Mouse (Mus musculus) testis, postnatal 10 days (tissue): Measurements from ENCODE around the gene Scaf1.
A peak's percentile ranks its signal among the peaks of the same experiment; 100 is the strongest.
"Not testable (repeated sequence)": the region's sequence is repeated elsewhere in the genome, so short reads cannot be mapped to it uniquely, and the experiment has no call there.

Source experiments
- DNase-seq: peaks from one replicate; pipeline ENCODE4 v3.0.0; 2021; ENCODE audit warnings: low spot score

Gene Scaf1

GRCm38 (mm10) chr7:45043307-45043706 is 27.1 kb upstream of the Scaf1 start:
- no peak for DNase-seq

DNA sequence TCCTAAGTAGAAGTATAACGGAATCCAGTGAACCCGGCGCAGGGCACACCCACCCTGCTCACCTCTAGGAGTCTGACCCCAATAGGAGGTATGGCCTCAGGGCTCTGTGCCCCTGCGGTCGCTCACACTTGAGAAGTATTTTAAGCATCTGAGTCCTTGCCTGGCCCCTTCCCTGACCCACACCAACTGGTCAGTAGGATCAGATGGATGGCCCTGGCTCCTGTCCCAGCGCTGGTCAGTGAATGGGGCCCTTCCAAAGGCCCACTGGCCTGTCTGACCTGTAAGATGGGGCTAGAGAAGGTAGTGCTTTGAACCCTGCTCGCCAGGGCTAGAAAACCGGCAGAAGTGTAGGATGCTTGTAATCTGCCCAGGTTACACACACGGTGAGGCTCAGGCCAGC is 24.7 kb upstream of the Scaf1 start:
- no peak for DNase-seq

- no peak for DNase-seq
Observed at GRCm38 (mm10) chr7:45038411-45038810, 22.2 kb upstream of the Scaf1 start.

DNA sequence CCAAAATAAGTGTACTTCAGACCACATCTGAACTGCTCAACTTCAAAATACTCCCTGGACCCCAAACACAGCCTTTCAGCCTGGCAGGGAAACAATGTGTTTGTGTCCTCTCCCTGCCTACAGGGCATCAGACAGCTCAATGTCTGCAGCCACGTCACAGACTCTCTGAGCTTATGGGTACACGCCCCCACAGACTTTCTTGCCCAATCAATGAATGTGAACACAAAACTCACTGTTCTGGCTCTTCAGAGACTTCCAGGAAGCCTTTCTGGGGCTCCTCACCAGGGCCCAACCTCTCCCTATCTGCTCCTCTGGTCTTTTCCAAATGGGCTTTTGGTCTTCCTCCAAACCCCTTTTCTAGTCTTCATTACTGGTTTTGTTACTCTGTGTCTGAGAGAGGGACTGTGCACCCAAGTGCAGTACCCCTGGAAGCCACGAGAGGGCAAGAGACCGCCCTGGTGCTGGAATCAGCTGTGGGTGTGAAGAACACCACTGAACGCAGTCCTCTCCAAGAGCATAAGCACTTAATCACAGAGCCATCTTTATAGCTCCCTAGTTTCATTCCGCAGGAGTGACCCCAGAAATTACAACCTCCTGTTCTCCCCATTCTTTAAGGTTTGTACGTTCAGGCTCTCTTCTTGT is 21.7 kb upstream of the Scaf1 start:
- peak; percentile 83 for DNase-seq

DNA sequence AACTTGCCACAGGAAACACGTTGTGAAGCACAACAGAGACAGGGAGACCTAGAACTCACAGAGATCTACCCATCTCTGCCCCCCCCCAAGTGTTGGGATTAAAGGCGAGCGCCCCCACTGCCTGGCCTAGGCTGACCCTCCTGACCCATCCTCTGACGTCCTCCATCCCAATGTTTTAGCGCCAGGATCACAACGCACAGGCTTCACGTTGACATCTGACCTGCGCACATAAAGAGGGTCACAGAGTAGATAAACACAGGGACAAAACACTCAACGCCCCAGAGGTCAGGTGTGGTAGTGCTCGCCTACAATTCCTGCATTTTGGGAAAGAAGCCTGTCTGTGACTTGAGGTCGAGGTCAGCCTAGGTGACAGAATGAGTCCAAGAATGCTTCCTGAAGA is 20.5 kb upstream of the Scaf1 start:
- no peak for DNase-seq

GRCm38 (mm10) chr7:45035631-45036030 is 19.5 kb upstream of the Scaf1 start:
- no peak for DNase-seq

DNA sequence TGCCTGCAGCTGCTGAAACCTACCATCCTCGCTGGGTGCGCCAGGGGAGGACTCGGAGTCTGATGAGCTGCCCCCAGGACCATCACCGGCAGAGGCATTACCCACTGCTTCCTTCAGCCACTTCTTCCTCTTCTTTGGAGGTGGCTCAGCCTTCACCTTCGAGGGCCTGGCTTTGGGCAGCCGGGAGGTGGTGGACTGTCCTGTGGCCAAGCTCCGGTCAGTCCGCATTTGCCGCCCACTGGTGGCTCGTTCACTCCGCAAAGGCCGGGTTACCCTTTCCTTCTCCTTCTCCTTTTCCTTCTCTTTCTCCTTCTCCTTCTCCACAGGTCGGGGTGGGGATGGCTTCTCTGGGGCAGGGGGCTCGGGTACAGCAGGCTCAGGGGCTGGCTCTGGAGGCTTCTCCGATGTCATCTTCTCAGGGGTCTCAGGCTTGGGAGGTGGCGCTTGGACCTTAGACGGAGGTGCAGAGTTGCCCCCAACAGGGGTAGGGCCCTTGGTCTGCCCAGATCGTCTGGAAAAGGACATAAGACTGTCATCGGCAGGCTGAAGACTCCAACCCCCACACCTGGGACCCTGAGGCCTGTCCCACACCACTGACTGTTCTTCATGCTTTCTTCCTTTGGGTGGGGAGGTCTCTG is 17.7 kb upstream of the Scaf1 start:
- DNase-seq: no peak

DNA sequence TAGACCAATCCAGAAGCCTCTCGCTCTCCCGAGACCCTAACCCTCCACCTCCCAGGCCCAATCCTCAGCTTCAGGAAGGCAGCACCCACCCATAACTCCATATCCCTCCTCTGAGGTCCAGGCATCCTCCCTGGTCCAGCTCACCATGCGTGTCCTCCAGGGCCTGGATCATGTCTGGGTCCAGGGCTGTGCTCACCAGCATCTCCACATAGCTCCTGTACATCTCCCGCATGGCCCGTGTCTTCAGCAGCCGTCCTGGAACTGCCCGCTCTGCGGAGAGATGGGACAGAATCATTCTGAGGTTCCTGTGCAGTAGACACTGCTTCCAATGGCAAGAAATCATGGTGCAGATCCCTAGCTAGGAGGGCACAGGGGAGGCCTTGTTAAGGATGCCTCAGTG is 14.7 kb upstream of the Scaf1 start:
- no peak for DNase-seq

GRCm38 (mm10) chr7:45029995-45030394 is 13.8 kb upstream of the Scaf1 start:
- no peak for DNase-seq

GRCm38 (mm10) chr7:45028351-45028750 is 12.2 kb upstream of the Scaf1 start:
- no peak for DNase-seq

- DNase-seq: no peak
Observed at GRCm38 (mm10) chr7:45027761-45028160, 11.6 kb upstream of the Scaf1 start.

DNA sequence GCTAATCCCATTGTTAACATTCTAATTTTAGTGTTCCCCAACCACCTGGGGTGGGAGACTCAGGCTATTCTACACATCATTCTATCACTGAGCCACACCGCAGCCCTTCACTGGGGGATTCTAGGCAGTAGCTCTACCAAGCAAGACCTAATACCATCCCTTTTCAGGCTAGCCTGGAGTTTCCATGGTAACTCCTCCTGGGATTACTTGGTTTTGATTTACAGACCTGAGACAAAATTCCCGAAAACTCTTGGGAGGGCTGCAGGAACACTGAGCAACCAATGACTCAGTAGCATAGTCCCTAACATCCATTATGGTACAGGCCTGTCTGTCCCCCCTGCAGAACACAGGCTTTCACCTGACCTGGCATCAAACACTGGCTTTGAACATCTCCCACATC is 10.1 kb upstream of the Scaf1 start:
- DNase-seq: no peak

GRCm38 (mm10) chr7:45025601-45026220 is 9.5 kb upstream of the Scaf1 start:
- DNase-seq: no peak

GRCm38 (mm10) chr7:45024281-45025248 is 8.4 kb upstream of the Scaf1 start:
- no peak for DNase-seq

- DNase-seq: not testable (repeated sequence)
Observed at GRCm38 (mm10) chr7:45023711-45024110, 7.5 kb upstream of the Scaf1 start.

GRCm38 (mm10) chr7:45020225-45020624 is 4.1 kb upstream of the Scaf1 start:
- DNase-seq: no peak

- DNase-seq: no peak
Observed at GRCm38 (mm10) chr7:45019031-45019571, 2.9 kb upstream of the Scaf1 start.

DNA sequence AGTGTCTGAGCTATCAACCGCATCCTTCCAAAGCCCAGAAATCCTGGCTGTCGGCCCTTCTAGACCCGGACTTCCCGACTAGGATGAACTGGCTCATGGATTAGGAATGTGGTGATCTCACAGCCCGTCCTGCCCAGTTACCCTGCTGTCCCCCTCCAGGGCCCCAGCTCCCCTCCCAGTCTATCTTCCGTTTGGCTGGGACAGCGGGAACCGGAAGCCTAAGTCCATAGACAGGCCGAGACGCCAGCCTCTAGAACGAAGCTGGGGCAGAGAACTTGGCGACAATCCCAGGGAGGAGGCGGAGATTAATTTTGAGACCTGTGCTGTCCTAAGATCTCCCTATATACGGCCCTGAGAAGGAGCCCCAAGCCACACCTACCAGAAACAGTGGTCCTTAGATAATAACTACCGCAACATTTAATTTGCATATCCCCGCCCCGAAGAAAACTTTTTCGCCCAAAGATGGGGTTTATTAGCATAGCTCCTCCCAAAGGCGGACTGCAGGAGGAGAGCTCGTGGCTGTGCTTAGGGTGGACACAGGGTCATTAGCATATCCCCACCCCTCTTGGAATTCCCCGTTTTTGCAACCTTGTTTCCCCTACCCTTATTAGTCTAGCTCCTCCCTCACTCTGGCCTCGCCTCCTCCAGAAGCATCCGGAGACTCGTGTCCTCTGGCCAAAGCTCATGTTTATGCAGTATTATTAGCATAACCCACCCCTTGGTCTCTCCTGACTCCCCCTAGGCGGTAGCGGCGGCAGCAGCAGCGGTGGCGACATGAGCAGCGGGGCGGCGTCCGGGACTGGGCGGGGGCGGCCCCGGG is 1.3 kb upstream of the Scaf1 start, which contains the start of gene Rras:
Rras (plus strand) TSS at position 720 of the 820 bp plus-strand sequence.
- DNase-seq: peak; percentile 89

DNA sequence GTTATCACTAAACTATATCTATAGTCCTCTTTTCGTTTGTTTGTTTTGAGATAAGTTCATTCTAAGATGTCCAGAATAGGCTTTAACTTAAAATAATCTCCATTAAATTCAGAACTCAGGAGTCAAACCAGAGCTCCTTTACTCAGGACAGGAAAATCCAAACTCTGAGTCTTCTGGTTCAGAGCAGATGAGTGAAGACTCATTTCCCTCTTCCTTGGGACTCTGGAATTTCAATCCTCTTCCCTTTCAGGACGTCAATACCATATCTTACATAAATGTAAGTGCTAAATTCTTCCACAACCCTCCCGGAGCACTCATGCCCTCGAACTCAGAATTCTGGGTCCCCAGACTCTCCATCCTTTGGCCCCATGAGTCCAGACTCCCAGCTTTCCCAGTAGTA is 598 bp upstream of the Scaf1 start:
- no peak for DNase-seq

DNA sequence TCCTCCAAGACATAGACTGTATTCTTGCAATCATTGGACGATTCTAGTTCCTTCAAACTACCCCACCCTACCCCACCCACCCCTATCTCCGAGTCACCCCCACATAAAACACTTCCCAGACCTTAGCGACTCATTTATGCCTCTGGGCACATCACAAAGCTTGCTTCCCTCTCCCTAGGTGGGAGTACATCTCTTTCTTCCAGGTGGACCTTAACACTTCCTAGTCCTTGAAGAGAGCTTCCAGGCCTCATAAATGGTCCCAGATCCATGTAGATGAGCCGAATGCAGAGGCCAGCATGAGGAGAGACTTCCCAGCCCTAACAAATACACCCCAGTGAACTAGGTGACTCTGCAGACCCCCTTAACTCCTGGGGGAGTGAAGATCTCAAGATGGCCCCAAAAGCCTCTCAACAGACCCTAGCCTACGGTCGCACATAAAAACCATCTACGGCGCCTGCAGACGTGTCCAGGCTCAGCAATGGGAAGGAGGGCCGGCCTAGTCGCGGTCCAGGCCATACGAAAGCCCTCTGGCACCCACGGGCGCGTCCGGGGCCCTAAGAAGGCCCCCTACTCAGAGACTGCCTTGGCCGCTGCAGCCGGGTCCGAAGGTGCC is 713 bp downstream of the Scaf1 start:
- no peak for DNase-seq

- no peak for DNase-seq
Observed at GRCm38 (mm10) chr7:45014096-45014451, 2.1 kb downstream of the Scaf1 start.
